Mouse (Mus musculus) embryonic fibroblast, embryonic 13.5 days (primary cell): ENCODE data around the gene Lrrc1.

Experiments used
- CTCF ChIP-seq: IDR thresholded peaks from 2 replicates; pipeline ENCODE4 v1.5.1; 2011; ENCODE audit warnings: mild to moderate bottlenecking, control low read depth, low read length, moderate library complexity, borderline replicate concordance; ENCODE audit not compliant: insufficient read depth
- POLR2A ChIP-seq: IDR thresholded peaks from 2 replicates; pipeline ENCODE4 v1.6.1; 2011; ENCODE audit warnings: low read depth, mild to moderate bottlenecking, control low read depth, low read length, moderate library complexity

GRCm38 (mm10) chr9:77502548-77503438 is 41.9 kb downstream of the Lrrc1 start:
- TF ChIP-seq POLR2A = no peak
- no peak for TF ChIP-seq CTCF
